Mouse (Mus musculus) limb, embryonic 11.5 days (tissue): ENCODE measurements around the gene Ntf3. TPM values are rescaled to one million over a fixed set of nuclear protein-coding genes. Genes with fewer than 3 reads are reported as not detected.

Source experiments
- ATAC-seq: fragments of 200-750 bp; cut with Nextera tagmentation; 2 replicates; pipeline ENCODE4 v1.8.0; 2017; ENCODE audit warnings: low read depth; ENCODE audit not compliant: insufficient number of reproducible peaks, low FRiP score, low TSS enrichment
- DNase-seq: peaks from one replicate; pipeline ENCODE4 v3.0.0-alpha.2; 2015; ENCODE audit warnings: low spot score
- H3K27ac ChIP-seq: fragments of 300-500 bp; sonication (generic); replicated peaks from 2 replicates; pipeline ENCODE4 v1.5.1; 2014; ENCODE audit warnings: low read depth, mild to moderate bottlenecking, low read length
- H3K27me3 ChIP-seq: fragments of 300-500 bp; sonication (generic); 2 replicates; pipeline ENCODE4 v1.6.1; 2014; ENCODE audit warnings: mild to moderate bottlenecking, low read length, mixed read lengths; ENCODE audit not compliant: control insufficient read depth, insufficient read depth
- H3K36me3 ChIP-seq: fragments of 300-500 bp; sonication (generic); 2 replicates; pipeline ENCODE4 v1.6.1; 2014; ENCODE audit warnings: mild to moderate bottlenecking, low read length, moderate library complexity, mixed read lengths; ENCODE audit not compliant: control insufficient read depth, insufficient read depth
- H3K4me1 ChIP-seq: fragments of 300-500 bp; sonication (generic); 2 replicates; pipeline ENCODE4 v1.6.1; 2014; ENCODE audit warnings: low read length, mixed read lengths; ENCODE audit not compliant: control insufficient read depth, insufficient read depth
- H3K4me2 ChIP-seq: fragments of 300-500 bp; sonication (generic); 2 replicates; pipeline ENCODE4 v1.6.1; 2014; ENCODE audit warnings: low read depth, mild to moderate bottlenecking, moderate library complexity; ENCODE audit not compliant: severe bottlenecking
- H3K4me3 ChIP-seq: fragments of 300-500 bp; sonication (generic); 2 replicates; pipeline ENCODE4 v1.5.1; 2014; ENCODE audit warnings: low read depth, low read length
- H3K9ac ChIP-seq: fragments of 300-500 bp; sonication (generic); 2 replicates; pipeline ENCODE4 v1.6.1; 2014; ENCODE audit warnings: mild to moderate bottlenecking, low read length
- H3K9me3 ChIP-seq: fragments of 300-500 bp; sonication (generic); 2 replicates; pipeline ENCODE4 v1.6.1; 2016; ENCODE audit warnings: low read length; ENCODE audit not compliant: control insufficient read depth
- WGBS: fragments of 180-500 bp; shearing (Covaris S2); extraction: QIAGEN DNeasy Blood & Tissue Kit; methylation state at CpG from one replicate; pipeline ENCODE4 v1.1.7; 2014; 5-methylcytosine and 5-hydroxymethylcytosine counted together
- polyA plus RNA-seq: library from polyadenylated mRNA; unstranded; fragments of >200 nt; fragmentation: Nextera tagmentation; extraction: Ambion mirVana; gene quantifications from 2 replicates; pipeline ENCODE4 v1.2.1, GENCODE M21; 2014

Ntf3 gene
- polyA plus RNA-seq: 26.8 and 29.7 TPM in 2 replicates

DNA sequence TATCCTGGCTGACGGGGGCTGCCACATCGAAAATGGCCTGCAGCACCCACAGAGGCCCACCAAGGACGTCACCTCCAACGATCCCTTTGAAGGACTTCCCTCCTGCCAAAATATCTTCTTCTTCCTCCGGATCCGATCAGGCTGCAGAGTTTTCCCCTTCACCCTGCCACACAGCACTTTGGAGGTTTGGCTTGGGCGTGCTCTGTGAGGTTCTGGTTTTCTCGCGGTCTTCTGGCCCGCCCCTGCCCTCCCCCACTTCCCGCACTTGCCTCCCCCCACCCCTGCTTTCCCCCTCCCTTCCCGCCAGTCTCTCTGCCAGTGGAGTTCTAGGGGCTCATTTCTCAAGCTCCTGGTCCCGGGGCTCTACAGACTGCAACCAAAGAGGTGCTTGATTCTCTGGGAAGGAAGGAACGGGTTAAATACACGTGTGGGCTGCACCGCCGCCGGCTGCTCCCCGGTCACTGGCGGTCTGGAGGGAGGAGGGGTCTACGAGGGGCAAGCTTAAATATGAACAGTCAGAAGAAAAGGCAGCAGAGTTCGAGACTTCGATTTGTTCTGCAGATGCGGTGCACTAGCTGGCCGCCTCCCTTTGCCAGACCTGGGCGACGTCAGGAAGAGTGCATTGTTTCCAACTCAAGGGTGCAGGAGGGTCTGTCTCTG is at the start of gene Ntf3:
TSS of gene Ntf3 (minus strand) at position 363 of the 660 bp plus-strand sequence.
- no peaks in the 10 kb centered on the region for H3K36me3 ChIP-seq
- no peaks in the 10 kb centered on the region for H3K27me3 ChIP-seq
- H3K9me3 ChIP-seq: no peaks in the 10 kb centered on the region
- peak; percentile 83 for DNase-seq
- under 1% methylated on average over 27 of the region's 27 CpGs for WGBS
- H3K4me1 ChIP-seq: peaks cover 8% of the 10 kb centered on the region; the same call in 1 of the 2 replicates
- ATAC-seq: peak; percentile 72
- H3K4me2 ChIP-seq: peak within 1 kb of the TSS; percentile 92
- peak within 1 kb of the TSS; percentile 76 for H3K27ac ChIP-seq
- peak within 1 kb of the TSS; percentile 68 for H3K9ac ChIP-seq
- H3K4me3 ChIP-seq: peak within 1 kb of the TSS; percentile 63

DNA sequence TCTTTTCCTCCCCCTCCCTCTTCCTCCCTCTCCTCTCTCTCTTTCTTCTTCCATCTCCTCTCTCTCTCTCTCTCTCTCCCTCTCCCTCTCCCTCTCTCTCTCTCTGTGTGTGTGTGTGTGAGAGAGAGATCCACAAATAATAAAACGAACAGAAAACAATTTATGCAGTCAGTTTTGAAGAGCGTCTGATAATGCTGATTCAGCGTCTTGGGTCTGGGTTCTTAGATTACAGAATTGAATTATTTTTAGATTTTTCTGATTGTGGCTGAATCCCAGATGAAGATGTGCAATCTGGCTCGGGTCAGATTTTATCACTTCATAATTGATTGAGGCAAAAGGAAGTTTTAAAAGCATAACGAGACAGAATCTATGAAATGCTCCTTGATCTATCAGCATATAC is 46.6 kb upstream of the Ntf3 start:
- Histone ChIP-seq H3K4me1 (no peaks in the 10 kb centered on the region), H3K27me3 (no peaks in the 10 kb centered on the region), H3K4me3 (no peak overlapping the region), H3K27ac (no peak overlapping the region), H3K9me3 (no peaks in the 10 kb centered on the region), H3K9ac (no peak overlapping the region), H3K4me2 (no peak overlapping the region), H3K36me3 (no peaks in the 10 kb centered on the region)
- ATAC-seq (no peak), DNase-seq (no peak)
- 84% methylated on average over 5 of the region's 5 CpGs for WGBS

DNA sequence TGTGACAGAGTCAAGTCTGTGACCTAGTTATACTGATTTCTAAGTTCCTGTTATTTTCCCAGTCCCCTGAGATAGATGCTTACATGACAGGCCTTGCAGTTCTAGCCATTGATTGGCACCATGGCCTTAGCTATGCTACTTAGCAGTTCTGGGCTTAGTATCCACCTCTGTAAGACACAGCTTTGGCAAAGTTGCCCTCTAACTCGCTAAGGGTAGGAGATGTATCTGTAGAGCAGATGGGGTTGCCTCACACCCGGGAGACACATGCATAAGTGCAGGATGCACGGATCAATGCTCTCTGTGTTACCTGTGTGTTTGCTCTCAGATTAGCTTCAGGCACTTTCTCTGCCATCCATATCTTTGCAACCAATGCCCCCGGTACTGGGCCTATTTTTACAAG is 36.7 kb upstream of the Ntf3 start:
- no peak overlapping the region for H3K9ac ChIP-seq
- H3K4me3 ChIP-seq: no peak overlapping the region
- H3K4me2 ChIP-seq: no peak overlapping the region
- H3K4me1 ChIP-seq: no peaks in the 10 kb centered on the region
- DNase-seq (no peak), ATAC-seq (no peak)
- WGBS: 84% methylated on average over 4 of the region's 4 CpGs
- H3K27ac ChIP-seq: no peak overlapping the region
- H3K9me3 ChIP-seq: no peaks in the 10 kb centered on the region
- H3K27me3 ChIP-seq: no peaks in the 10 kb centered on the region
- no peaks in the 10 kb centered on the region for H3K36me3 ChIP-seq

DNA sequence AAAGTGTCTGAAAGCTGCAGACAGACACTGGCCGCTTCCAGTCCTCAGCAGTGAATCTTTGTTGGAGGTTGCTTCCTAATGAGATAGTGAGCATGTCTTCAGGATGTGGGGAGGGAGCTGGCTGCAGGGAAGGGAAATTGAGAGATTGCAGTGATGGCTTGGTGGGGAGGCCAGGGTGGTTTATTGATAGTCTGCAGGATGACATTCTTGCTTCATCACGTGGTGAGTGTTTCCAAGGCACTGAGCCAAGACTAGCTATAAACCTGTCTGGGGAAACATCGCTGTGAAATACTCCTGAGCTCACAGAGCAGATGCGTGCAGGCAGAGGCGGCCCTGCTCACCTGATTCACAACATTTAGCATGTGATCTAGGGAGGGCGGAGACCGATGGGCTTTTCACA is 36.2 kb upstream of the Ntf3 start:
- no peaks in the 10 kb centered on the region for H3K36me3 ChIP-seq
- H3K4me2 ChIP-seq: no peak overlapping the region
- no peak for ATAC-seq
- no peak overlapping the region for H3K9ac ChIP-seq
- no peaks in the 10 kb centered on the region for H3K4me1 ChIP-seq
- 54% methylated on average over 7 of the region's 7 CpGs for WGBS
- no peak overlapping the region for H3K27ac ChIP-seq
- no peak for DNase-seq
- no peaks in the 10 kb centered on the region for H3K9me3 ChIP-seq
- H3K27me3 ChIP-seq: no peaks in the 10 kb centered on the region
- H3K4me3 ChIP-seq: no peak overlapping the region

DNA sequence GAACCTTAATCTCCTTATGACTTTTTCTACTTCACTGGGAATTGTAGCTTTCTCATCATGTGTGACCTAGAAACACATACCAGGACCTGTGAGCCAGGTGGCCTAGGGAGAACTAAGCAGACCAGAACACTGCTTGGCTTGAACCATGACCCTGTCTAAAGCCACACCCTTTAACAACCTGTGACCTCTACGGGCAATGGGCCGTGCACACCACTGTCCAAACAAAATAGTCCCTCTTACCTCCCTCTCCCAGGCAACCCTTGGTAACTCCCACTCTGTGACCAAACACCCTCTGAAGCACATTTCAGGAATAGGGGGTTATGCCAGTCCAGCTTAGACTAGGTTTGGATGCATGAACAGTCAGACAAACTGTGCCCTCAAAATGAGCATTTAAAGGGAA is 35.0 kb upstream of the Ntf3 start:
- H3K36me3 ChIP-seq: no peaks in the 10 kb centered on the region
- WGBS: 81% methylated on average over 2 of the region's 2 CpGs
- H3K27me3 ChIP-seq: no peaks in the 10 kb centered on the region
- no peak overlapping the region for H3K4me2 ChIP-seq
- DNase-seq (no peak), ATAC-seq (no peak)
- no peak overlapping the region for H3K4me3 ChIP-seq
- no peaks in the 10 kb centered on the region for H3K9me3 ChIP-seq
- no peak overlapping the region for H3K27ac ChIP-seq
- H3K4me1 ChIP-seq: no peaks in the 10 kb centered on the region
- H3K9ac ChIP-seq: no peak overlapping the region

DNA sequence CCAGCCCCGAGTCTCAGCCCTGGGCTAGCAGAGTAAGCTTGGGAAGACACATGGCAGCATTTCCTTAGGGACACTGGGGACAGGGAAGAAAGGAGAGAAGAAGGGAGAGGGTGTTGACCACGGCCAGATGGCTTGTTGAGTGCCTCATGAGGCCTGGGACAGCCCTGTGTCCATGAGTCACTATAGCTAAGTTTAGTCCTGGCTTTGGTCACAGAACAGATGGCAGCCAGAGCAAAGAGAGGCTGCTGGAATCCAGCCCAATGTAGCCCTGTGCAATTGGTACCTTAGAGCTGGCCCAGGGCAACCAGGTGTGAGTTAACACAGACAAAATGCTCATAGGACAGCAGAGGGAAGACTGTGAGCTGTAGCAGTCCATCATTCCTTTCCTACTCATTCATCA is 33.2 kb upstream of the Ntf3 start:
- WGBS: 76% methylated on average over 2 of the region's 2 CpGs
- no peak overlapping the region for H3K9ac ChIP-seq

DNA sequence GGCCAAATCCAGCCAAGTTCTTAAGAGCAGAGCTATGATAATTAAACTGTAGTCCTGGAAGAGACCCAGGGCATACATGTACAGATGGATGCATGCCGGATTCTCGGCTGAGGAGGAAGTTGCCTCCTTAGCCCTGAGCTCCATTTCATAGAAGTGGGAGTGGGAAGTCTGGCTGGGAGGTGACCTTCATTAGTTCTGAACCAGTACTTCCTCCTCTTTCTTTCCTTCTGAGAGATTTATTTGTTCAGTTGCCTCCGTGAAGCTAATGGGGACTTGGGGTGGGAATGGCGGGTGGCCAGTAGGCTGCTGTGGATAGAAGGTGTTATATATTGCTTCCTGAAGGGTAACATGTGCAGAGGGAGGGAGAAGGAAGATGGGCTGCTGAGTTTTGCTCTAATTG is 28.1 kb upstream of the Ntf3 start:
- H3K4me3 ChIP-seq: no peak overlapping the region
- H3K36me3 ChIP-seq: no peaks in the 10 kb centered on the region
- DNase-seq (no peak), ATAC-seq (no peak)
- no peak overlapping the region for H3K27ac ChIP-seq
- H3K9ac ChIP-seq: no peak overlapping the region
- 68% methylated on average over 4 of the region's 4 CpGs for WGBS
- no peak overlapping the region for H3K4me2 ChIP-seq
- H3K4me1 ChIP-seq: no peaks in the 10 kb centered on the region
- no peaks in the 10 kb centered on the region for H3K9me3 ChIP-seq
- no peaks in the 10 kb centered on the region for H3K27me3 ChIP-seq

More for the DNA sequence above, 33.2 kb upstream of the Ntf3 start:
- no peaks in the 10 kb centered on the region for H3K36me3 ChIP-seq
- ATAC-seq (no peak), DNase-seq (no peak)
- no peaks in the 10 kb centered on the region for H3K4me1 ChIP-seq
- no peak overlapping the region for H3K4me3 ChIP-seq
- H3K9me3 ChIP-seq: no peaks in the 10 kb centered on the region
- H3K27ac ChIP-seq: no peak overlapping the region
- no peak overlapping the region for H3K4me2 ChIP-seq
- H3K27me3 ChIP-seq: no peaks in the 10 kb centered on the region

DNA sequence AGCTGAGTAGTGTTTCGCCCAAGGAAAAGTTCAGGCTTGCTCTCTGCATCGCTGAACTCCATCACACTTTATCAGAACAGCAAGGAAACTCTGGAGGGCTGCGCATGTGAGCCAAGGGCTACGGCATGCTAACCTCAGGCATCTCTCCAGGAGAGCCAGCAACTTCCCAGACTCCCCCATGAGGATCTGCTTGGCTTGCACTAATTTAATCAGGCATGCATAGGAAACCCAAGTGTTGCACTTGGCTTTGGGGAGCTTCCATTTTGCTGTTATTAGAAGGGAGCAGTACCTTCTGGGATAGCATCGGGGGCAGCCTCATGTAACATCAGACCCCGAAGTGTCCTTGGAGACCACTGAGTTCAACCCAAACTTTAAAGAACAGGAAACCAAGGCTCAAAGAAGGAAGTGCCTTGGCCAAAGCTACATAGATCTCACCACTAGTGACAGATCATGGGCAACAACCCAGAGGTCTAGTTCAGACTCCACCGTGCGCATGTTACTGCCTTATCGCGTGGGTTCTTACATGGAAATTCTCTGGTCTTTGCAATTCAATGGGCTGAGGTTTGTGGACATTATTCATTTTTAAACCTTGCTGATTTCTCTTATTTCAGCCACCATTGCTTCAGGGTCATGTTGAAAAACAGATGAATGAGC is 23.6 kb upstream of the Ntf3 start:
- Histone ChIP-seq H3K4me2 (no peak overlapping the region), H3K36me3 (no peaks in the 10 kb centered on the region), H3K4me3 (no peak overlapping the region), H3K9me3 (no peaks in the 10 kb centered on the region), H3K9ac (no peak overlapping the region), H3K27ac (no peak overlapping the region), H3K27me3 (no peaks in the 10 kb centered on the region), H3K4me1 (no peaks in the 10 kb centered on the region)
- 93% methylated on average over 10 of the region's 10 CpGs for WGBS
- DNase-seq (no peak), ATAC-seq (no peak)
